Mouse (Mus musculus): Measurements from ENCODE around the gene Cytip.

The Cytip gene

GRCm38 (mm10) chr2:58163457-58164181 is 31.7 kb downstream of the Cytip start:
- no peak for DNase-seq (ENCODE audit: low read depth in 1 of 2, low spot score in 2 of 2)

DNA sequence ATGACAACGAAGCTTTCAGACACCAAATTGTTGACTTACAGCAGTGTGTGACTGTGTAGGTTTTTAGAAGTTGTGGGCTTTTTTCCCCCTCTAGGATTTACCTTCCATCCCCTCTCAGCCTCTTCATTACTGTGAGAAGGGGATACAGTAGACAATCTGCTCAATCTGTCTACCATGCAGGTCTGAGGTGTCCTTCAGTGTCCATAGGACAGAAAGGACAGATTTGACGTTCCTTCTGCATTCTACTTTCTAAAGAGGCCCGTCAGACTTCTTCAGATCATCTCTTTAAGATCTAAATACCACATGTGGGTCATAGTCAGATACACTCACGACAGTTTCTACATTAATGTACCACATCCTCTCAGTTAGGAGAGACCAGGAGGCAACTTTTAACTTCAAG is 33.5 kb downstream of the Cytip start:
- no peak for DNase-seq (ENCODE audit: low read depth in 1 of 2, low spot score in 2 of 2)

- DNase-seq (ENCODE audit: low read depth in 1 of 2, low spot score in 2 of 2) = no peak
Measured at GRCm38 (mm10) chr2:58160541-58161307, 34.6 kb downstream of the Cytip start.

DNA sequence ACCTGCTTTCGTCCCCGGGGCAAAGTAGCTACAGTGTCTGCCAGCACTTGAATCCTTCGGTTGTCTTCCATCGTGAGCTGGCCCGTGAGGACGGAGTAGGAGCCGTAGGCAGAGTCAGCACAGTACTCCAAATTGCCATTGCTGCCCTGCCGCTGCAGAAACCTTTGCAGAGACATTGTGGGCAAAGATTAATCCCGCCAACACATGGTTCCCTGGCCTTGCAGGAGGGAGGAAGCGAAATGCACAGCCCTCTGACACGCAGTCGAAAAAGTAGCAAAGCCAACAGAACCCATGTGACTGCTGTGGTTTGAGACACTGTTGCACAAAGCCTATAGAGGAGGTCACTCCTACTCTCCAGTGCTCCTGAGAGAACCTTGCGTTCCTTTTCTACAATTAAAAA is 35.5 kb downstream of the Cytip start:
- DNase-seq (ENCODE audit: low read depth in 1 of 2, low spot score in 2 of 2) = peak; percentile 71 to 77

DNA sequence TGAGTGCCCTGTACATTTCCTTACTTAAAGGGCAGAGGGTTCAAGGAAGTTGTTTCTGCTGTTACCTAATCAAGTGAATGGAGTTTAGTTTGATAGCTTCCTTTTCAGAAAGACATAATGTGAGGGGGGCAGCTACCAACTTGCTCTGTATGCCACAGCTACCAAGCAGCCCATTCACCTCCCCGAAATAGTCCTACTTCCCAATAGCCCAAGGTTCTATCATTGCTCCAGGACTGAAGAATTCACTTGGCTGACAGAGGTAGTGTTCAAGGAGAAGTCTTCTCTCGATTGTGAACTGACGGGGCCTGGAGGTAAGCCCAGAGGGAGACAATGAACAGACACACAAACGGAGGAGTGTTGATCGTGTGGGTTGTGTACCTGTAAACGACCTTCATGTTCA is 36.2 kb downstream of the Cytip start:
- DNase-seq (ENCODE audit: low read depth in 1 of 2, low spot score in 2 of 2) = no peak

DNA sequence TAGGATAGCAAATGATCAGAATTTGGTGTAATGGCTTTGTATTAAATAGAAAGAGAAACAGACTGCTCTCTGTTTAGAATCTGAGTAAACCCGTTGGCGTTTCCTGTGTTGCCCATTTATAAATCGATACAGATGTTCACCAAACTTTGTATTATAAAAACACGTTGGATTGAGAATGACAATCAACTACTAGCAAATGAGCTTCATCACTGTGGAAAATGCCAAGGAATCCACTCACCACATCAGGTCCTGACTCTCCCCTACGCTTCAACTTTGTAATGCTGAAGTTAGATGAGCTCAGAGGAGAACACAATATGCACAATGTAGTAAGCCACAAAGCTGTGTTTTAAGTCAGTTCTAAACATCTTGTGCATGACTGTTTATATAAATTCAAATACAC is 36.8 kb downstream of the Cytip start:
- DNase-seq (ENCODE audit: low read depth in 1 of 2, low spot score in 2 of 2) = no peak

DNA sequence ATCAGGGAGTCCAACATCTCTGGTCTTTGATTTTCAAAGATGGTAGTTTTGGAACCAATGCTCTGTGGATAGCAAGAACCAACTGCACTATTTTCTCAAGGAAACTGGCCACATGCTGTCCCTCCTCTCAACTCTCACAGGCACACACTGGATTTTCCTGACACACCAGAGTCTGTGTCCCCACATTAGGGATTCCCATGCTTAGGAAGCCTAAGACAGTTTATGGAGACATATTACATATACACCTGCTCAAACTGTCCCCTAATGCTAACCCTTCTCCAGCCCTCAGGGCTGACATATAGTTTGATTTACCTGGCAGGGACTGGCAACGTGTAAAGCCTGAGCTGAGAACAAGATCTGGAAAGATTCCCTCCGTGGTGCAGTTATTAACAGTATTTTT is 37.2 kb downstream of the Cytip start:
- DNase-seq (ENCODE audit: low read depth in 1 of 2, low spot score in 2 of 2) = no peak

DNA sequence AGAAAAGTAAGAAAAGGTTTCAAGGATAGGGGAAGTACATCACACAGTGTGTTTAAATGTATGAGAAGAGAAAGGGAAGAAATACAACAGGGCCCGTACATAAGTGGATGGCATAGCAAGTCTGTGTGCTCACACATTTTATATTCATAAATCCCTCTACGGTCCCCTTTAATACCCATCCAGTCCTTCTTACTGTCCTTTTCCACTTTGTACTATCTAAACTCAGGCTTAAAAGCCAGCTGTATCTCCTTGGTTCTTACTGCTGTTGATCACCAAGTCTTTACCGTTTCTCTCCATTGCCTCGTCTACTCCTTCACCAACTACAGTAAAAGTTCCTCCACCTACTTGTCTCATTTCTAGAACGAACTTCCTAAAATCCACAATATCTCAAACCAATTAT is 37.9 kb downstream of the Cytip start:
- DNase-seq (ENCODE audit: low read depth in 1 of 2, low spot score in 2 of 2) = no peak

DNA sequence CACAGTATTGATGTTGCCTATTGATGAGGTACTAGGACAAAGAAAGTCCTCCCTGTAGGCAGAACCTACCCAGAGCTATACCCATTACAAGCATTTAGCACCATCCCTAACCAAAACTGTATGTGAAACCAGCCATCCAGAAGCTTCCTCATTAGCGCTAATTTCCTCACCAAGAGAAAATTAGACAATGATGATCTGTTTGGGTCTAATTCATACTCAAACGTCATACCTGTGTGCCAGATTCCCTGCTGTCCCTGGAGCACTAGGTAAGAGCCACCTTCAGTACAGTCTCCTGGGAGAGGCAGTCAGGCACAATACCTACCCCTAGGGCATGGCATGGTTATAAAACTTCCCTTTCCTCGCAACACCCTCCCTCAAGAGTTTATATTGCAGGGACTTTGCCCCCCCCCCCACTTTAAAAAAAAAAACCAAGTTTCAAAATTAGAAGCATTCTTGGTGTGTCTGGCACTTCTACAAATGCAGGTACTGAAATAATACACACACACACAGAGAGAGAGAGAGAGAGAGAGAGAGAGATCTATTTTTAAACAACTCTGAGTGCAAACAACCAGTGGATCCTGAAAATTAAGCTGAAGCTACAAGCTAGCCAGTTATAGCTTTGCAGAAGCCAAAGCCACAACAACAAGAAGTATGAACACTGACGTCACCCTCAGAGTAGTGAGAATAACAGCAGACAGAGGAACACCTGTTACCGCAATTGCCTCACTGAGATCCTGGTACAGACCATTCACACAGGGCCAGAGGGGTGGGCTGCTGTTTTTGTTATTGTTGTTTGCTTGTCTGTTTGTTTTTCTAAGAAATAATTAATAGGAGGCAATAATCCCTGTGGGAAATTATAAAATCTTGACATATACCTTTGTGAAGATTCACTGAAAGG is 38.6 kb downstream of the Cytip start:
- no peak for DNase-seq (ENCODE audit: low read depth in 1 of 2, low spot score in 2 of 2)

GRCm38 (mm10) chr2:58156108-58156415 is 39.3 kb downstream of the Cytip start:
- DNase-seq (ENCODE audit: low read depth in 1 of 2, low spot score in 2 of 2) = no peak

- no peak for DNase-seq (ENCODE audit: low read depth in 1 of 2, low spot score in 2 of 2)
Measured at GRCm38 (mm10) chr2:58155271-58156107, 39.8 kb downstream of the Cytip start.

DNA sequence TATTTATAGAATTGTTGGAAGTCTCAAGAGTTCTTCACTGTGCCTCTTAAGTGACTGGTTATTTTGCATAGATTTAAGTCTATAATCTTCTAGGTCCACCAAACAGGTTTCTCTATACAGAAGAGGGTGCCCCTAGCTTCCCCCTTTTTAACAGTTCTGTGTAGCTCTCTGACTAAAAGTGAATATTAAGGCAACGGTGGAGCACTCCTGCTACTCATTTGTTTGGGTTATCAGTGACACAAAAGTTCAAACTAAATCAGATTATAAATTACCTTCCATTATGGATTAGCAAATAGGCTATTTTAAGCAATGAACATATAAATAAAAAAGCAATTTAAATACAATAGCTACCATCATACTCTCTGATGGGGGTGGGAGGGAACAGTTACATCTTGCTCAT is 40.8 kb downstream of the Cytip start:
- no peak for DNase-seq (ENCODE audit: low read depth in 1 of 2, low spot score in 2 of 2)

DNA sequence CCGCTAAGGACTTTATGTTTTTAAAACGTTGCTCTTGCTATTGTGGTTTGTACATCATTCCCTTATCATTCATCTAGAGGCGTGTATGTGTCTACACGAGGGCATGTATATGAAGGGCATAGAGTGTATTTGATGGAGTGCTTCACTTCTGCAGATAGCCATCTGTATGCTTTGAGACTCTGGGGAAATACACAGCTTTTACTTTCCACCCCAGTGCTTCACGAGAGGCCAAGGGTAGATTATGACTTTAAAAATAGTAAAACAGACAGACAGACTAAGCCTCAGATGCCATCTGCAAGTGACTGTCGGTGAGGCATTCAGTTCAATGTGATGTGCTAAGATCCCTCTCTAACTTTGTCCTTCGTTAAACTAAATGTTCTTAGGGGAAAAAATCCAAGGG is 41.6 kb downstream of the Cytip start:
- DNase-seq (ENCODE audit: low read depth in 1 of 2, low spot score in 2 of 2) = no peak

DNA sequence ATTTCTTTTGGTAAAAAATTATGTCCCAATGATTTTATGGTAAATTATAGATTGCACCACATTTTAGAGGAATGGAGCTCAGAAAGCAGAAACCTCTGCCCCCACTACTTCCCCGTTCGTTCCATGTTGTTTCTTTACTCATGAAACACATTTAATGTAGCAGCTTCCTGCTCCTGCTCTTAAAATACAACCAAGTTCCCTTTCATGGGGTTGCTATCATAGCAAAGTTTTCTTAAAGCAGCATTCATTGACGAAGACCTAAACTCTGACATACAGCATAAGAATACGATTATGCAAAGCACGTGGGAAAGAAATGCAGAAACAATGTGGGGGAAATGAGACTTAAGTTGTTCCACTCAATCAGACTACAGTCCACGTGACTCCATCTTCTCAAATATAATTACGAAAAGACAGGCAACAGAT is 45.3 kb downstream of the Cytip start:
- no peak for DNase-seq (ENCODE audit: low read depth in 1 of 2, low spot score in 2 of 2)

GRCm38 (mm10) chr2:58146572-58146971 is 48.8 kb downstream of the Cytip start:
- DNase-seq (ENCODE audit: low read depth in 1 of 2, low spot score in 2 of 2) = no peak

DNA sequence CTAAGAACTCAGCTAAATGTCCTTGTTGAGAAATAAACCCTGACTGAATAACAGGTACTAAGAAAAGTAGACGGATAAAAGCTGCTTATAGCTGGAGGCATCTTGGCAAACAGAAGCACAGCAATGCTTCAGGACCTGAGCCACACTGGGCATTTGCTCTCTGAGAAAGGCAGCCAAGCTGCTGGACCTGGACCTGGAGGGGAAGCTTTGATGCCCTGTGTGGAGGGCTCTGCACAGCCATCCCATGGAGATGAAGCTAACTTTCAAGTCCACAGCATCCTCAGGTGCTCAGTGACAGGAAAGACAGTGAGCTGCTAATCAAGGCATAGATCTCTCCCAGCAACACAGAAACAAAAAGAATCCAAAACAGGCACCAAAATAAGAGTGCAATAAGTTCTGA is 54.8 kb downstream of the Cytip start:
- no peak for DNase-seq (ENCODE audit: low read depth in 1 of 2, low spot score in 2 of 2)

- no peak for DNase-seq (ENCODE audit: low read depth in 1 of 2, low spot score in 2 of 2)
Measured at GRCm38 (mm10) chr2:58138611-58139010, 56.7 kb downstream of the Cytip start.

DNA sequence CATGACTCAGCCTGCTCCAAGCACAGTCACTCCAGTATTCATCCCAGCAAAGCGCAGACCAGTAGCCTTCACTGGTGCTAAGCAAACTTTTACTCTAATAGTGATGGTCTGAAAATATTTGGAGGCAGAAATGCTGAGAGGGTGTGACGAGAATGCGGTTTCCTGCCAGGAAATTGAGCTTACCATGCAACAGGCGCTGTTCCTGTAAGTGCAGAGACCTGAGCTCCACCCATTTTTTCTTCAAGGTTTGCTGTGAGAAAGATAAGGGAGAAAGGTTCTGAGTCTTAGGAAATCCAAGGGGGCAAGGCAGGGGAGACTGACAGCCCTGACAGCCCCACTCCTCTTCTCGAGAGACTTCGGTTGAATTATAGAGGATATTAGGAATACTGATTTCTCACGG is 57.7 kb downstream of the Cytip start:
- no peak for DNase-seq (ENCODE audit: low read depth in 1 of 2, low spot score in 2 of 2)

- no peak for DNase-seq (ENCODE audit: low read depth in 1 of 2, low spot score in 2 of 2)
Measured at GRCm38 (mm10) chr2:58136526-58136925, 58.8 kb downstream of the Cytip start.

DNA sequence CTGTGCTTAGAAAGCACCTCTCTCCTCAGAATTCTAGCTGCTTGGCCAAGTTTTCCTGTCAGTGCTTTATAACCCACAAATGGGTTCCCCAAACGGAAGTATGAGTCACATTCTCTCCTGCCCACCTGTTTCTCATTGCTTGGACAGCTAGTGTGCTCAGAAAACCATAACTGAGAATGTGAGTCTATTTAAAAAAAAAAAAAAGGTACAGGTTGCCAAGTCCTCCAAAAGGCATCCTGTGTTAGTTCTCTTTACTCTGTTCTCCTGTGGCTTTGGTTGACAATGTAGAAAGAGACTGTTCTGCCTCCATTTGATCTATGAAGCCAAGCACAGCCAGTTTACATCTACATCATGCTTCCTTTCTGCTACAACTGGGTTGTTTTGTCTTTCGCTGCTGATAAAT is 60.3 kb downstream of the Cytip start:
- DNase-seq (ENCODE audit: low read depth in 1 of 2, low spot score in 2 of 2) = no peak

GRCm38 (mm10) chr2:58132597-58132996 is 62.7 kb downstream of the Cytip start:
- DNase-seq (ENCODE audit: low read depth in 1 of 2, low spot score in 2 of 2) = no peak
